Mouse (Mus musculus) adipose tissue, adult 10 weeks (tissue): Measurements from ENCODE around the gene Fbp2. TPM values are rescaled to one million over a fixed set of nuclear protein-coding genes. Genes with fewer than 3 reads are reported as not detected.

Source experiments
- polyA plus RNA-seq: library from polyadenylated mRNA; stranded (reverse); fragments of 350-450 nt; fragmentation: Illumina TruSeq; extraction: RNeasy Lipid Tissue Mini Kit (QIAGEN cat#74804); gene quantifications from one replicate; pipeline ENCODE4 v1.2.3, GENCODE M21; 2014; ENCODE audit warnings: low read depth, low replicate concordance

The Fbp2 gene
- 5.5 TPM for polyA plus RNA-seq

DNA sequence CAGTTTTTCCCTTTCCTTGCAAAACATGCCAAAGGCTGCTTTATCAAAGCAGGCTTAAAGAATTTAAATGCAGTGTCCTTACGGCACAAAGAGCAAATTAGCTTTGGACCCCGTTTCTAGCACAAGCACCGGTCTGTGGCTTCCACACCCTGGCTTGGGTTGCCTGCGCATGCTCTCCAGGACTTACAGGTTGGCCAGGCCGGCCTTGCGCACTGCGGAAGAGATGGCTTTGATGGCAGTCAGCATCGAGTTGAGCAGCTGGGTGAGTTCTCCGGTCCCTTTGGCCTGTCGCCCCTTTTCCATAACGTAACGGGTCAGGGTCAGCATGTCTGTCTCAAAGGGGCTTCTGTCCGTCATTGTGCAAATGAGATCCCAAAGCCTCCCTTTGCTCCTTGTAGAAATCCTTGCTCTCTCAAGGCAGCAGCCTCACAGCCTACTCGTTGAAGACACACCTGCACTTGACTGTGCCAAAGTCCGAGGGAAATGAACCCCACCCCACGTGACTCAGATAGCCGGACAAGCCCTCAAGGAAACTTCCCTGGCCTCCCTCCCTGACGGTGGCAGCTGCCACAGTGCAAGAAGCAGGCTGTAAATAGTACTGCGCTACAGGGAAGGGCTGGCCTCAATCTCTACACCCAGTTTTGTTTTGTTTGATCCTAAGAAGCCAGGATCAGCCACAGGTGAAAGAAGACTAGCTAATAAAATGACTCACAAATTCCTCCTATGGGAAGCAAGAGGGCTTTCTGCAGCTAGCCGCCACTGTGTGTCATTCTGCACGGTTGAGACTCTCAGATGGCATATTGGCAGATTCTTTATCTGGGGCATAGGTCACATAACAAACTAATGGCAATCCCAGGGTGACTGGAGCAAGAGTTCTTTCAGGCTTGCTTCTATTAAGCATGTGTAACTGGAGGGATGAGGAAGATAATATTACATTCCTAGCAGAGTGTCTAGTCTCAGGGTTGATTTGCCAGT is at the start of gene Fbp2:
Gene Fbp2 (minus strand): TSS at position 482 of the 975 bp plus-strand sequence.

DNA sequence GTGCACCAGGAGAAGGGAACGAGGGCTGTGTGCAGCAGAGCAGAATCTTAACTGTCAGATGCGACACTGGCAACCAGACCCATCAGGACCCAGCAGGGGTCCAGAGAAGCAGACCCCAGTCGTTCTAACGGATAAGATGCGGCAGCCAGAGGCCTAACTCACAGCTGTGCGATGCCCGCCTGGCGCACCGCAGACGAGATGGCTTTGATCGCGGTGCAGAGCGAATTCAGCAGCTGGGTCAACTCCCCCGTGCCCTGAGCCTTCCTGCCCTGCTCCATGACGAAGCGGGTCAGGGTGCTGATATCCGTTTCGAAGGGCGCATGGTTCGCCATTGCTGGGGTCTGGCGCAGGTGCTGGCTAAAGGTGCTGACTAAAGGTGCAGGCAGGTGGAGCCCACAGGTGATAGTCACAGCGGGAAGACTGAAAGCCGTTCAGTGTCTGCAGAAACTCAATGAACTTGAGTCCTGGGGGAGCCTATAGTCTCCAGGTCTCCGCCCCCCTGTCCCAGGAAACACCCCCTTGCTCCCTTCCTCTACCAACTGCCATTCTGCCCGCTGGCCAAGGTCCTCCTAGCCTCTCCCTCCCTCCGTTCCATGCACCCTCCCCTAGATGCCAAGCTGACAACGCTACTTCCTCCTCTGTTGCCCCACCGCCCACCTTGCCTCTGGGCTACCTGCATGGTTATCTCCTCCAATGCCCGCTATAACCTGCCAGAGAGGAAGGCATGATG is 29.7 kb upstream of the Fbp2 start, which contains the start of gene Fbp1:
Gene Fbp1 (minus strand): TSS at position 571 of the 730 bp plus-strand sequence.

Other genes starting within 250 kb of the Fbp2 start
- 1.2 TPM for gene 6720489N17Rik, start 234.2 kb downstream of the Fbp2 start, polyA plus RNA-seq
- gene Platr25, start 97.7 kb downstream of the Fbp2 start, polyA plus RNA-seq = 6.6 TPM
- gene Gm5141, start 72.6 kb downstream of the Fbp2 start, polyA plus RNA-seq = 1.2 TPM
- gene Fbp1, start 29.9 kb upstream of the Fbp2 start, polyA plus RNA-seq = 16.9 TPM
- 49.0 TPM for gene 2010111I01Rik, start 106.5 kb upstream of the Fbp2 start, polyA plus RNA-seq